Mouse (Mus musculus): ENCODE results near the gene Ccdc134. TPM values are rescaled to one million over a fixed set of nuclear protein-coding genes. Genes with fewer than 3 reads are reported as not detected.
A peak's percentile ranks its signal among the peaks of the same experiment; 100 is the strongest.

Ccdc134 gene
- polyA plus RNA-seq, 3 experiments from 2014 or later = 19.9 to 26.0 (median 20.8) TPM

DNA sequence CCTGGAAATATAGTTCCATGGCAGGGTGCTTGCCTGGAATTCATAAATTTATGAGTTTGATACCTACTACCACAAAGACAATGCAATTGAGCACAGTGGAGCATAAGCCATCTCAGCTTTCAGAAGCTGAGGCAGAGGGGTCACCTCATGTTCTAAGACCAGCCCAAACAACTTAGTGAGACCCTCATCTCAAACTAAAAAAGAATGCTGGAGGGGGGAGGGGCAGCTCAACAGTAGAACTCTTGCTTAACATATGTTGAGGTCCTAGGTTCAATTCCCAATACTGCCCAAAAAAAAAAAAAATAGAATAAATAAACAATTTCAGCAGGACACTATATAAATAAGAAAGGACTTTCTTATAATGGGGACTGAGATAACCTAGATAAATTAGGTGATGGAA lies 22.3 kb downstream of the Ccdc134 start:
- no peak for ATAC-seq

DNA sequence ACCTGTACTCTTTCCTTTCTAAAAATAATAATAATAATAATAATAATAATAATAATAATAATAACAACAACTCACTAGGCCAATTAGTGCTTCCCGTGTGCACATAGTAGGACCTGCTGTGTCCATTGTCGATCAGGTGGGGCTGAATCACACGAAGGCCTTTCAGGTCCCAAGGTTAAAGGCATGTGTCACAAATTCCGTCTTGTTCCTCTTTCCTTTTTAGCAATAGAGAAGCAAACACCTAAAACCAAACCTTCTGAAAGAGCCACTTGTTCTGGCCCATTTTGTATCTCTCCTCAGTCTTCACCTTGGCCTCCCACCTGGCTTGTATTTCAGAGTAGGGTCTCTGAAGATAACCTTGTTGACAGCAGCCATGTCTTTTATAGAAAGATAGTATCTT lies 23.5 kb downstream of the Ccdc134 start:
- ATAC-seq = no peak

DNA sequence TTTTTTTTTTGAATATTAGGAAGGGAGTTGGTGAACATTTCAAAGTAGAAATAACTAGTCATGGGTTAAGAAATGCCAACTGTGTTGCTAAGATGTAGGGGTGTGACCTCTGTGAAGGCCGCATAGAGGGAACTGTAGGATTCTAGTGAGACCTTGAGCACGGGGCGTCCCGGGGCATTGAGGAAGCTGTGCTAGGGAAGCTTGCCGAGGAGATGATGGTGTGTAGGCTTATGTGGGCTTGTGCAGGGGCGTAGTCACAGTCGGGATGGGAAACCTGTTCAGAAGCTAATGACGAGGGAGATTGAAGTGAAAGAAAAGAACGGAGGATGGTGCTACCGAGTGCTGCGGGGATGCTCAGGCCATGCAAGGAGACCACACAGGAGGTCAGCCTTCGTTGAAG lies 24.3 kb downstream of the Ccdc134 start:
- no peak for ATAC-seq

DNA sequence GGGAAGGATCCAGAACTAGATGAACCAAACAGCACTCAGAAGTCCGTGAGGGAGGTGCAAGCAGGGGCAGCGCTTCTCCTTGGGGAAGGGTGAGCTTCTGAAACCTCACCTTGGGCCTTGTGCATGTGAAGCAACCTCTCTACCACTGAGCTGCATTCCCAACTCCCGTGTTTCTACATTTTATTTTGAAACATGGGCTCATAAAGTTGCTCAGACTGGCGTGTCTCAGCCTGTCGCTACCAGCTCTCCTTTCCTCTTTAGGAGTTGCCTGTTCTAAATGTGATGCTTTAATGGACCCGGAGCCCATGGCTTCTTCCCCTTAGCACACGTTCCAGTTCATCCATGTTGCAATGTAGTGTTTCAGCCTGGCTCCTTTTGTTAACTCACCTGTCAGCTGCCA lies 24.7 kb downstream of the Ccdc134 start:
- ATAC-seq = no peak

DNA sequence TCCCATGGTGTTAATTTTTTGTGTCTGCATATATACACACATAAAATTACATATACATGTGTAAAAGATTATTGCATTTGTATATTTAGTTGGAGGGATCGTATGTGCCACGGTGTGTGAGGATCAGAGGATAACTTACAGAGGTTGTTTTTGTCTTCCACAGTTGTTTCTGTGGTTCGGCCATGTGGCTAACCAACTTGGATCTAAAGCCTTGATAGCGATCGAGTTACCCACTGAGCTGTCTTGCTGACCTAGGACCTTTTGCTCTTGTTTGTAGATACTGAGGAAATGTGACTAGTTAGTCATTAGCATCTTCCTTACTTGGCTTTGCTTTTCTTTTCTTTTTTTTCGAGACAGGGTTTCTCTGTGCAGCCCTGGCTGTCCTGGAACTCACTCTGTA lies 28.6 kb downstream of the Ccdc134 start:
- peak; percentile 38 for ATAC-seq

DNA sequence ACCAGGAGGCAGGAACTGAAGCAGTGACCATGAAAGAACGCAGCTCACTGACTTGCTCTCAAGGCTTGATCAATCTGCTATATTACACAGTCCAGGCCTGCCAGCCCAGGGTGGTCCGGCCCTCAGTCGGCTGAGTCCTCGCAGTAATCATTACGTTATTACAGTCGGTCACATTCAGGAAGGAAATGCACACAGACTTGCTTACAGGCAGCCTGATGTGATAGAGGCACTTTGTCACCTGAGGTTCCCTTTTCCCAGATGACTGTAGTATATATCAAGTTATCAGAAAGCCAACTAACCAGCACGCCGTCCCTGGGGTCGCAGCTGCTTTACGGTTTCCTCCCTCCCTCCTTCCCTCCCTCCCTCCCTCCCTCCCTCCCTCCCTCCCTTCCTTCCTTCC lies 29.2 kb downstream of the Ccdc134 start:
- no peak for ATAC-seq

DNA sequence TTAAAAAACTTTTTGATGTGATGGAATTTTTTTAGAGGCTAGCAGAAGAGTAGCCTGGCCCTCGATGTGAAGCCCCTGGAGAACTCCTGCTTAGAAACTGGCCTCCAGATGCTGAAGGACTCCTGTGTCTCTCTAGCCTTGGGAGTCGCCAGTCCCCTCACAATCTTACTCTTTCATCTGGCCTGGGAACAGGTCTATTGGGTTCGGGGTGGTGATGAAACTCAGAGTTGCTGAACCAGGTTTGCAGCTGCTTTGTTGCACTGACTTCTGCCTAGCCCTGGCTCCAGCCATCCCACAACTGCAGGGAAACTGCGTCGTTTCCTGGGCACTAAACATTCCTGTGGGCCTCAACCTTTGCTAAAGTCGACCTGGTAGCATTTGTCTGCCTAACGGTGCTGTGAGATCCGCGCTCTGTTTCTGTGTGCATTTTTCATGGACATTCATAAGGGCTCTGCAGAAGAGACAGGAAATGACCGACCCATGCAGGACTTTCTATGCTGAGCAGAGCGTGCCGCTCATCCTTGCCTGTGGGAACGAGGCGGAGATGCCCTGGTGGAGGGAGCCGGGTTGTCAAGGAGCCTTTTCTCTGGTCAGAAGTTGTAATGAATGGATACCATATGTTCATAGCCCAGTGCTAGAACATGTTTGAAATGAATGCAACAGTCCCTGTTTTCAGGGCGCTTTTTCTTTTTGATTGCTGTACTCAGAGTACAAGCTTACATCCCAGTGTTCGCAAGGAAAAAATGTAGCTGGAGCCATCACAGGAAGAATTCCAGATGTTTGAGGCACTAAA lies 30.7 kb downstream of the Ccdc134 start:
- no peak for ATAC-seq

DNA sequence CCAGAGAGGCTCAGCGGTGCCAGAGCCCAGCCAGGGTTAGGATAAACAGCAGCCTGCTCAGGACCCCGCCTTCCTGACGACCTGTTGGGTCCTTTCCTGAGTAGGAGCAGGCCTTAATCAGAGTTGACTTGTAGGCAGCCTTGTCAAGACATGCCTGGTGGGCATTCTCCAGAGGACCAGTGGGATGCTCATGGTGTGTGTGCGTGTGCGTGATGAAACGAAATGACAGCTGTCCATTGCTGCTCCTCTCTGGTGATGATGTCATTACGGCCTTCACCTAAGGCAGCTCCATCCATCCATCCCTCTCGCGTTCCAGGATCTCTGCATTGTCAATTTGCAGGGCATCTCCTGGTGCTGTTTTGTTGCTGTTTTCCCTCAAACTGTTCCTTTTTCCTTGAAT lies 31.7 kb downstream of the Ccdc134 start:
- no peak for ATAC-seq

DNA sequence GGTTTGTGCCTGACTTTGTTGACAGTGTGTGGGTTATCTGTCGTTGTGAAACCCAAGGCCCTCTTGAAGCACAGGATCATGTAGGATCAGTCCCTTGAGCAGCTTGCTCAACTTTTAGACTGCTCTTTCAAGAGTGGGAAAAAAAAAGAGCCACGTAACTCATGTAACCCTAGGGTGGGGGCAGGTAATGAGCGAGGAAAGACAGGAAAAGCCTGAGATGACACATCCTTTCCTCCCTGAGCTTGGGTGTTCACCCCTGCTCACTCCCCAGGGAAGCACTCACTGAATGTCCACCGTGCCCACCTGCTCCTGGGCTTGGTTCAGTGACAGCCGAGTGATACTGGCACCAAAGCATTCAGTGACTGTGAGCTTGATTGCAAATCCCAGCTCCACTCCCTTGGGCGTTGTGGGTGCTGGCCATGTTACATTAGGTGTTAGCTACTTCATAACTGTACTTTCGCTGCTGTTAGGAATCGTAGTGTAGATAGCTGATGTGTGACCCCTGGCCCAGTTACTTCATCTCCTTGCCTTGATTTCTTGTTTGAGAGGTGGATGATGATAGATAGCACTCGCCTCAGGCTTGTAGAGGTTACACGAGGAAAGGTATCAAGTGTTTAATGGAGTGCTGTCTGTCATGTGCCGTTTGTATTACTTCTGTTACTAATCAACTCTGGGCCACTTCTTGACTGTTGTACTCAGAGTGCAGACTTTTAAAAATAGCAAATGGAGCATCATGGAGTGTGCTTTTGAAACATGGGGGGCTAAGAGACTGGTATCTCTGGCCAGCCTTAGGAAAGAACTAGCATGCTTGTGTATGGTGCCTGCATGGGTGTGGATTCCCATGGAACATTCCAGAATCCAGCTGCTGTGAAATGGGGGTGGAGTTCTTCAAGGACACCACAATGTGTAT lies 33.3 kb downstream of the Ccdc134 start:
- no peak for ATAC-seq

DNA sequence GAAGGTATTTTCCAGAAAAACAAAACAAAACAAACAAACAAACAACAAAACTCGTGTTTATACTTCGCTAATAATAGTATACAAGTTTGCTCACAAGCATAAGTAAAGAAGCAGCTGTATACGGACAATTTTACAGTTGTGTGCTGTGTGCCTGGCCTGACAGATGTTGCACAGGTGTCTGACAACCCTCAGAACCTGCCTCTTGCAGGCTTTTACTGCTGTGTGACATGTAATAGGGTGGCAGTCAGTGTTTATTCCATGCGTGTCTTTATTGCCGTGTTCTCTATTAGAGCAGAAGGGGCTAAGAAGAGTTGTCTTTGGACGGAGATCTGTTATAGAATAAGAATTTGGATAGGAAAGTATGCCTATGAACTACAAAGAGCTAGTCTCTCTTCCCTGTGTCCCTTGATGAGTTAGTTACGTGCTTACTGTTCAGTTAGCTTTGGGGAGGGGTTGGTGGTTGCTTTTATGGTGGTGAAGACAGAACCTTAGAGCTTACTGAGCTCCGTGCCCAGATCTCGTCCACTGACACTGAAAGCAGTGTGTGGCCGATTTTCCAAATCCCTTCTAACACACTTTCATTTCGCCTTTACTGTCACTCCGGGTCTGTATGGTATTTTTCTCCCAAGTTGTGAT lies 34.4 kb downstream of the Ccdc134 start:
- no peak for ATAC-seq

DNA sequence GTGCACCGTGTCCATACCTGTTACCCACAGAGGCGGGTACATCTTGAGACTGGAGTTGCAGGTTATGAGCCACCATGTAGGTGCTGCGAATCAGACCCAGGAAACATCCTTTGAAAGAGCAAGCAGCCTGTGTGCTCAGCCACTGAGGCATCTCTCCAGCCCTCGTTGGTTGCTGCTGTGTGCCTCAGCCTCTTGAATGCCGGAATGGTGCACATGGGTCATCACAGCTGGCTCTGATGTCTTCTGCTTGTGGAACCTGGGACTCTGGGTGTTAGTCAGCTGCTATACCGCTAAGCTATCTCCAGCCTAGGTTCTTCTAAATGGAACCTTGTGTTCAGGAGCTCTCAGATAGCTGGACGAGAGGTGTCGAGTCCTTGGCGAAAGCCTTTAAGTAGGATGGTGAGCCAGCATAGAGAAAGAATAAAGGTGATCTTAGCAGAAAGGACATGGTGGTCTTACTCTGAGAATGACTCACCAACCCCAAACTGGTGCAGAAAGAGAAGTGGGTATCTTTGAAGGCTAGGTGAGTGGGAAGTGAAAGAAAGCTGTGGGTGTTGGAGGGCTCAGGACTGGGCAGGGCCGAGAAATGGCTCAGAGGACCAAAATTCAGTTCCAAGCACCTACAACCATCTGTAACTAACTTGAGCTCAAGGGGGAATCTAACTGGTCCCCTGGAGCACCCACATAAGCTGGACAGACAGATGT lies 35.8 kb downstream of the Ccdc134 start:
- ATAC-seq = no peak

DNA sequence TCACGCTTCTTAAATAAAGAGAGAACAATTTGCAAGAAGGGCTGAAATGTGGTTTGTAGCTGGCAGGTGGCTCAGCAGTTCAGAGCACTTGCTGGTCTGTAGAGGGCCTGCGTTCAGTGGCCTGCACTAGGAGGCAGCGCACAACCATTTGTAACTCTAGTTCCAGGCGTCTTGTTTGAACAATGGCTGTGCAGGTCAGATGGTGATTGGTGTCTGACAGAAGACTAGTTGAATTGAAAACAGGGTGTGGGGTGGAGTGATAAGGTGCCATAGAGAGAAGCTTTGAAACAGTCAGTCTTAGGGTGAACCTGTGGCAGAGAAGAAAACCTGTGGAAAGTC lies 36.3 kb downstream of the Ccdc134 start:
- no peak for ATAC-seq

DNA sequence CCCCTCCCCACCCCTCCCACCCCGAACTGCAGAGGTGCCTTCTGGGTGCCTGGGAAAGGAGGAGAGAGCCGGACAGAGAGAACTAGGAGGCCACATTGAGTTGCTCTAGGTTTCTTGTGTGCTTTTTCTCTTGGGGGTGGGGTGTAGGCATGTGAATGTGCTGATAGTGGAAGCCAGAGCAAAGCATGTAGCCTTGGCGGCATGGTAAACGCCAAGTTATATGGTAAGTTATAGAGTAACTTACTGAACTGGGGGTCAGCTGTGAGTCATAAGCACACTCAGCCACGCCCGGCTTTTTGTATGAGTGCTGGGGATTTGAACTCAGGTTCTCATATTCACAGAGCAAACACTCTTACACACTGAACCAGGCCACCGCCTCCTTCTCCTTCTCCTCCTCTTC lies 36.8 kb downstream of the Ccdc134 start:
- no peak for ATAC-seq

DNA sequence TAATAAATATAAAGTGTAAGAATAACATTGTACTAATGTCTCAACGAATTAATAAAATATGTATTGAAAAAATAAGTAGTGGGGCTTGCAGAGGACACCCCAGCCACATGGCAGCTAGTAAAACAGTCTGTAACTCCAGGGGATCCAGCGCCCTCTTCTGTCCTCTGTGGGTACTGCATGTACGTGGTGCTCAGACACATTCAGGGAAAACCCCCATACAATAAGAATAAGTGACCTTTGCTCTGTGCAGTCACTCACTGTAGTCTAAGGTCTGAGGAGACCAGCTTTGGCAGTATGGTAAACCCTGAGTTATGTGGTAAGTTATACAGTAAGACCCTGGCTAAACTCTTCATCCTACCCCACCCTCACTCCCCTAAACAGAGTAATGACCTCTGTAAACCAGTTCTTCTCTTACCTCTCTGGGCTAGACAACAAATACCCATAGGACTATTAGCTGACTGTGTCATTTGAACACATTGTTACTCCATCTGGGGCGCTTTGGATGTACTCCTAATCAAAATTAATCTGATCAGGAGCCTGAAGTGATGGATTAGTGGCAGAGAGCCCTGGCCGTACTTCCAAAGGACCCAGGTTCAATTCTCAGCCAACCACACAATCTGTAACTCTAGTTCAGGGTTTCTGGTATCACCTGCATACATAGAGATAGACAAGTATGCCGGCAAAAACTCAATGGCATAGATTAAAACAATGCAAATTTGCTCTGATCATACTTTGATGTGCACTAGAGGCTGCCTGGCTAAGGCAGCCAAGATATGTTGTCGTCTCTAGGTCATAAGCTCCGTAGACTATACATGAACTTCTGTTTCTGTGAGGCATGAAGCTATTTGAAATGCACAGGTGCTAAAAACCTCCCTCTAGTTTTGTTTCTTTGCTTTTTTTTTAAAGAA lies 37.9 kb downstream of the Ccdc134 start:
- ATAC-seq = peak; percentile 29

DNA sequence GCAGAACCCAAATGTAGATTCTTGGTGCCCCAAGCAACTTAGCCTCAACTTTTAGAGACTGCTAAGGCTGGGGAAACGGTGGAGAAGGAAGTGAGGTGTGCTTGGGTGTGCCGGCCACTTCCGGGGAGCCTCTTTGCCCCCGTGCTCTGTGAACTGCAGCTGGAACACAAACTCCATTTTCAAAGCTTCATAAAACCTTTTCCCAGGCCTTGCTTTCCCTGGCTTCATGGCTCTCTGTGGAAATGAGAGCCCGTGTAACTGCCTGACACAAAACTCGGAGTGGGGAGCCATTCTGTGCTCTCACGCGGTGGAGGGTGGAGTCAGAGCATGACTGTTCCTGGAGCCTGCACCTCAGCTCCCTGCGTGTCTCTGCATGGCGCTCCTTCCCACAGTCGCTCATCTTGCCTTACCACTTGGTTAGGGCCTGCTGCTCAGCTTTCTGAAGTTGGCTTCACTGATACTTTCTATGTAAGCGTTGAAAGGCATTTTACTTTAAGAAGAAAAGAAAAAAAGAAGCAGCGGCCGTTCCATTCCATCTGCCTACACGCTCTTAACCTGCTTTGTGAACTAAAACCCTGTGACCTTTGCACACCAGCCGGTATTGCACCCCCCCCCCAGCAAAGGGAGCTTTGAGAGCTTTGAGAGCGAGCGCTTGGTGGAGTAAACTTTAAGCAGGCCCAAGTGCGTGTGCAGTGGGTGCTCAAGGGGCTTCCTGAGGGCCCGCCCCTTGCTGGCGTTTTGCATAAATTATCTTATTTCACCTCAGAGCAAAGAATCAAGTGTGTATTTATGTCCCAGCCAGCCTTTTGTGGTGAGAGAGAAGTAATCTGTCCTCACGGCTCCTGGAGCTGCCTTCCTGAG lies 38.7 kb downstream of the Ccdc134 start:
- peak; percentile 70 for ATAC-seq

DNA sequence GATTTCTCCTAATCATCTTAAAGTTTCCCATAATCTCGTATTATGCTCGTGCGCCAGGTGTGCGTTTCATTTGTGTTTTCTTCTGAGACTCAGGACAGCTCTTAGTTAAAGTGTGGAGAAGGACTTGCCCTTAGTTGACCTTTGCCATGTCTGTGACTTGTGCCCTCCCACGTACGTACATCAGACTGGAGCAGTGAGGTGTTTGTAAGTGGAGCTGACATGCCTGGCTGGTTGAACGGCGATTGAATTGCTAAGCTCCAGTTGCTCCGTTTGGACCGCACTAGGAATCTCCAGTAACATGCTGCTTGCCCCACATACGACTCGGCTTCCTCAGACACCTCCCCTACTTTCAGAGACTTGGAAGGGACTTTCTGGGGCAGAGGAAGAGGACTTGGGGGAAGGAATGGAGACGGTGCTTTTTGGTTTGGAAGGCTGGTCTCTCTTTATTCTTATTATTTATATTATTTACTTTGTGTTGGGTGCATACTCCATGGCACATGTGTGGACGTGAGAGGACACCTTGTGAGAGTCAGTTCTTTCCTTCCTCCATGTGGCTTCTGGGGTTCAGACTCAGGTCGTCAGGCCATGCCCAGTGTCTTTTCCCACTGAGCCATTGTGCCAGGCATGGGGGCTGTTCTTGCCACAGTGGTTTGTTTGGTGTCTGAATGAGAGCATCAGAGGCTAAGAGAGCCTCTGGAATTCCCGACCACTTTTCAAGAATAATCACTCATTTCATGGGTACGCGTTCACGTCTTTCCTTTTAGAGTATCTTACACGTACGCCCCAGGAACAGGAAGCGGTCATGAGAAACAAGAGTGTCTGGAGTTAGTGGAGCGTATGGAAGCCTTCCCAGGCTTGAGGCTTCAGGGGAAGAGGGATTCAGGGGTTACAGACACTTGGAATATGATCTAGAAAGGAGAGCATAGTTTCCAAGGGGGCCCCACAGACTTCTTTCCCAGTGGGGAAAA lies 39.8 kb downstream of the Ccdc134 start:
- ATAC-seq = peak; percentile 6

DNA sequence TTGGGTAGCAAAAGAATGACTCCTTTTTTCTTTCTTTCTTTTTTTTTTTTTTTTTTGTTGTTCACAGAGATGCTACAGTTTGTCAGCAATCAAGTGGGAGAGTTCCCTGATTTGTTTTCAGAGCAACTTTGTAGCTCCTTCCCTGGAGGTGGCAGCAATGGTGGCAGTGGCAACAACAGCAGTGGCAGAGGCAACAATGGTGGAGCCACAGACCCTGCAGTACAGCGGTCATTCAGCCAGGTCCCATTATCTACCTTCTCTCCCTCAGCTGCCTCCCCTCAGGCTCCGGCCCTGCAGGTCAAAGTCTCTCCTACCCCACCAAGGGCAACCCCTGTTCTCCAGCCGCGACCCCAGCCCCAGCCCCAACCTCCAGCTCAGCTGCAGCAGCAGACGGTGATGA lies 41.9 kb downstream of the Ccdc134 start:
- ATAC-seq = no peak

DNA sequence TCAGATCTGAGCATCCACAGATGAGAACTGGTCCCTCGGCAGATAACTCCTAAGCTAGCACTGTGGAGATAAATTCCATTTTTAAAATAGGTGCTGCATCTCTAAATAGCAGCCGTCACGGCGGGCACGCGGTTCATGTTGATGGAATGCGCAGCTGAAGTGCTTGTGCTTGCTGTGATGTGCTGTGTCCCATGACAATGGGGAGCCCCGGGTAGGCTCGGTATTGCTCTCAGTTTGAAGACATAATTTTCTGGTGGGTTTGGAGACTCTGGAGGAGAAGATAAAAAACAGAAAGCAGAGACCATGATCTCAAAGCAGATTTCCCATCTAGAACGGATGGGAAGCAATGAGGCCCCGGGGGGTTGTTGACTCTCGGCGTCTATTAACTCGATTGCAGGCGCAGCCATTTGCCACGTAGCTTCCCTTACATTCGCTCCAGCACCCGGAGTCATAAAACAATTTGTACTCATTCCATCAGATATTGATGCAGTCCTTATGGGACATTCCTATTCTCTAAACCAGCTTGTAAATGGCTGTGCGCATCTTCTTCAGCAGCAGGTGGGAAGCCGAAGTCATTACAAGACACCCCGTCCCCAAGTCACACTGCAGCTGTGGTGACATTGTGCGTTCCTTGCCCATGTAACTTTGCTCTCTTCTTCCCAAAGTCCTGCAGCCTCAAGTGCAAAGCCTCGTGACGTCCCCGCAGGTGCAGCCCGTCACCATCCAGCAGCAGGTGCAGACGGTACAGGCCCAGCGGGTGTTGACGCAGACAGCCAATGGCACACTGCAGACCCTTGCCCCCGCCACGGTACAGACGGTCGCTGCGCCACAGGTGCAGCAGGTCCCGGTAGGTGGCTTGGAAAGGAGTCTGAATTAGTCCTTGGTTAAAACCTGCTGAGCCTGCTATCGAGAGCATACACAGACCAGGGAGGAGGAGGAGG lies 43.0 kb downstream of the Ccdc134 start:
- no peak for ATAC-seq
